8 mouse cellular contexts compared by ENCODE assay signal in genomic region chr16:55858465-55858864, GRCm38 (mm10). TPM values are rescaled to one million over a fixed set of nuclear protein-coding genes. Genes with fewer than 3 reads are reported as not detected.
A peak's percentile ranks its signal among the peaks of the same experiment; 100 is the strongest.
DNase-seq lines count a peak whose midpoint lies in the region; ATAC-seq and TF ChIP-seq lines count a peak whose summit lies in the region.

No protein-coding gene starts in this region.

- TF ChIP-seq POLR2A in cerebellum, adult 2 months (IDR thresholded peaks at IDR 0.05; ENCODE audit: borderline replicate concordance, insufficient read depth, low read length), result no peak

- peak; percentile 56 for DNase-seq in MN1 (ENCODE audit: low spot score)
- peak; percentile 37 to 54 for DNase-seq in cerebellum, adult 2 months
- peak; percentile 75 for DNase-seq in gastrocnemius, adult 2 months
- peak; percentile 74 to 88 for DNase-seq in kidney, postnatal 25 days
- peak; percentile 70 for DNase-seq in retina, postnatal 1 day
- DNase-seq in urinary bladder, postnatal 14 days (ENCODE audit: low spot score), result peak; percentile 76

- no peaks in the 10 kb centered on the region for H3K27me3 ChIP-seq in C2C12 (ENCODE audit: control insufficient read depth, insufficient read depth, insufficient read length)
- H3K27me3 ChIP-seq in cerebellum, adult 2 months (ENCODE audit: control insufficient read depth, insufficient read depth, low read length), result no peaks in the 10 kb centered on the region
- no peaks in the 10 kb centered on the region for H3K27me3 ChIP-seq in lung, embryonic 15.5 days

- intact Hi-C loops in gastrocnemius, adult 2 months (cut with DNase I), result no loop called here

- no peaks in the 10 kb centered on the region for H3K9me3 ChIP-seq in lung, embryonic 15.5 days

- no peaks in the 10 kb centered on the region for H3K4me1 ChIP-seq in cerebellum, adult 2 months (ENCODE audit: control insufficient read depth, insufficient read depth, low read length)
- no peaks in the 10 kb centered on the region for H3K4me1 ChIP-seq in lung, embryonic 15.5 days

- H3K36me3 ChIP-seq in C2C12 (ENCODE audit: control insufficient read depth, insufficient read depth), result peaks cover 11% of the 10 kb centered on the region
- no peaks in the 10 kb centered on the region for H3K36me3 ChIP-seq in lung, embryonic 15.5 days

- peak; percentile 75 for TF ChIP-seq CTCF in C2C12 (IDR thresholded peaks at IDR 0.05; ENCODE audit: control insufficient read depth, insufficient read depth, insufficient read length)
- TF ChIP-seq CTCF in cerebellum, adult 2 months (IDR thresholded peaks at IDR 0.05; ENCODE audit: borderline replicate concordance, insufficient read depth, low read depth, low read length), result peak; percentile 66
- TF ChIP-seq CTCF in gastrocnemius, adult 2 months (IDR thresholded peaks at IDR 0.05), result peak; percentile 72

- no peaks in the 10 kb centered on the region for H3K79me2 ChIP-seq in C2C12 (ENCODE audit: control insufficient read depth, insufficient read depth)

- no peak overlapping the region for H3K4me3 ChIP-seq in C2C12 (ENCODE audit: insufficient read depth, poor library complexity, severe bottlenecking)
- H3K4me3 ChIP-seq in cerebellum, adult 2 months (replicated peaks; ENCODE audit: insufficient read depth, low read depth, low read length), result no peak overlapping the region
- no peak overlapping the region for H3K4me3 ChIP-seq in gastrocnemius, adult 2 months
- H3K4me3 ChIP-seq in lung, embryonic 15.5 days, result no peak overlapping the region

- H3ac ChIP-seq in C2C12 (ENCODE audit: control insufficient read depth, insufficient read length, low read depth), result no peak overlapping the region

- H3K4me2 ChIP-seq in lung, embryonic 15.5 days, result no peak overlapping the region

- H3K9ac ChIP-seq in lung, embryonic 15.5 days, result no peak overlapping the region

- no peaks in the 10 kb centered on the region for H3K79me3 ChIP-seq in C2C12 (ENCODE audit: low read depth)

- WGBS in cerebellum, adult 2 months, result 67% methylated on average over 6 of the region's 6 CpGs
- 61% methylated on average over 6 of the region's 6 CpGs for WGBS in lung, embryonic 15.5 days

- ATAC-seq in lung, embryonic 15.5 days (ENCODE audit: borderline replicate concordance, extremely low read depth, low FRiP score, low TSS enrichment), result peak; percentile 57; the same call in 1 of the 2 replicates

- no peak overlapping the region for H3K27ac ChIP-seq in cerebellum, adult 2 months (ENCODE audit: insufficient read depth, low read length)
- H3K27ac ChIP-seq in gastrocnemius, adult 2 months, result no peak overlapping the region
- H3K27ac ChIP-seq in lung, embryonic 15.5 days, result no peak overlapping the region

TF ChIP-seq in C2C12, 6 proteins besides CTCF, POLR2A, EP300 and RAD21:
- TF ChIP-seq MYOG (IDR thresholded peaks at IDR 0.05; ENCODE audit: control insufficient read depth, extremely low read depth, insufficient read length) (no peak), MYOD1 (IDR thresholded peaks at IDR 0.05; ENCODE audit: control insufficient read depth, insufficient read length, low read depth) (no peak), MAX (IDR thresholded peaks at IDR 0.05) (no peak), USF1 (IDR thresholded peaks at IDR 0.05; ENCODE audit: low read depth) (no peak), FOSL1 (IDR thresholded peaks at IDR 0.05; ENCODE audit: insufficient read depth, low read length, poor library complexity, severe bottlenecking) (no peak), CEBPB (IDR thresholded peaks at IDR 0.05; ENCODE audit: low read depth) (no peak)

RNA-seq across cellular contexts. Expression of gene Nfkbiz, which starts 19.8 kb away (rescaled TPM):
- 3.4 TPM for polyA plus RNA-seq in C2C12 (2012; fragmentation: generic; extraction: Trizol)
- polyA plus RNA-seq in cerebellum, adult 2 months (2012; rRNA removed), result 5.1 and 5.8 TPM in 2 replicates
- 1 to 10 TPM; 1.1 TPM for total RNA-seq in gastrocnemius, adult 2 months (2021)
- 7.5 and 8.0 TPM in 2 replicates for polyA plus RNA-seq in lung, embryonic 15.5 days (2015; fragmentation: Nextera tagmentation; extraction: Ambion mirVana)

RNA-seq across cellular contexts. Expression of gene Nxpe3, which starts 36.6 kb away (rescaled TPM):
- 1.3 TPM for polyA plus RNA-seq in C2C12 (2012; fragmentation: generic; extraction: Trizol)
- polyA plus RNA-seq in cerebellum, adult 2 months (2012; rRNA removed), result 11.1 and 13.1 TPM in 2 replicates
- total RNA-seq in gastrocnemius, adult 2 months (2021), result under 1 TPM; 0.39 to 0.56 TPM
- polyA plus RNA-seq in lung, embryonic 15.5 days (2015; fragmentation: Nextera tagmentation; extraction: Ambion mirVana), result 1.2 and 1.3 TPM in 2 replicates
